9 mouse cellular contexts compared by ENCODE assay signal in the genomic region with DNA sequence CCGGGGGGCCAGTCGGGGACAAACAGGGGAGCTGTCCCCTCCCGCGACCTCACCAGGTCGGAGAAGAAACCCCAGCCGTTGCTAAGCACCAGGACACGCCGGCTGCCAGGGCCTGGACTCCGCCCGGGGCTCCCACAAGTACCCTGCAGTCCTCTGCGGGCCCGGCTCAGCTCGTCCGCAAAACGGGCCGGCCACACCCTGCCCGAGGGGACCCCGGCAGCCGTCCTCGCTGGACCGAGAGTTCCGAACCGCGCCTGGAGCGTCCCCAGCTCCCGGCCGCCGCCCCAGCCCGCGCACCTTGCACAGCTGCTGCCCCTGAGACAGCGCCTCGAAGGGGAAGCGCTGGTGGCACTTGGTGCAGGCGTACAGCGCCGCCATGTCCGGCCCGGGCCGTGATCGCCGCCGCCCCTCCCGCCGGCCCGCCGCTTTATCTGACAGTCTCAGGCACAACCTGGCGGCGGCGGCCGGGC. TPM values are rescaled to one million over a fixed set of nuclear protein-coding genes. Genes with fewer than 3 reads are reported as not detected.
DNase-seq lines count a peak whose midpoint lies in the region; ATAC-seq and TF ChIP-seq lines count a peak whose summit lies in the region.
"Had no signal": no experiment of that assay in that cellular context is flagged by ENCODE, and none has a peak within 500 bp of the region (broad histone marks: within the 10 kb centered on the region; RNA-seq: fewer than 3 reads in every experiment).

No protein-coding gene starts in this region.

- no peak for DNase-seq in kidney, adult 18-20 months
- peak; percentile 42 for DNase-seq in G1E (ENCODE audit: low spot score)
- peak; percentile 29 for DNase-seq in embryonic facial prominence, embryonic 14.5 days (ENCODE audit: low spot score)
- no peak for DNase-seq in spleen, postnatal 36 days (ENCODE audit: low spot score in 2 of 2)

- peak overlapping the region; percentile 97 for H3K4me3 ChIP-seq in kidney, embryonic 14.5 days (ENCODE audit: low read length)
- H3K4me3 ChIP-seq in G1E (ENCODE audit: low read depth, low read length) = peak overlapping the region; percentile 83
- H3K4me3 ChIP-seq in embryonic facial prominence, embryonic 14.5 days (ENCODE audit: low read depth, low read length) = peak overlapping the region; percentile 99
- H3K4me3 ChIP-seq in hindbrain, embryonic 13.5 days = peak overlapping the region; percentile 98
- peak overlapping the region; percentile 85 for H3K4me3 ChIP-seq in lung, embryonic 16.5 days (ENCODE audit: low read length)
- peak overlapping the region; percentile 94 for H3K4me3 ChIP-seq in stomach, embryonic 14.5 days (ENCODE audit: low read depth, low read length)

- H3K9me3 ChIP-seq in kidney, embryonic 14.5 days (ENCODE audit: control insufficient read depth, low read length) = no peaks in the 10 kb centered on the region
- no peaks in the 10 kb centered on the region for H3K9me3 ChIP-seq in G1E (replicated peaks)
- H3K9me3 ChIP-seq in embryonic facial prominence, embryonic 14.5 days (ENCODE audit: control insufficient read depth, low read length) = no peaks in the 10 kb centered on the region
- H3K9me3 ChIP-seq in hindbrain, embryonic 13.5 days = no peaks in the 10 kb centered on the region
- no peaks in the 10 kb centered on the region for H3K9me3 ChIP-seq in lung, embryonic 16.5 days (ENCODE audit: control insufficient read depth, low read length)
- H3K9me3 ChIP-seq in stomach, embryonic 14.5 days (ENCODE audit: control insufficient read depth, low read depth, low read length) = no peaks in the 10 kb centered on the region

- 1% methylated on average over 34 of the region's 50 CpGs for WGBS in kidney, embryonic 14.5 days
- 3% methylated on average over 14 of the region's 50 CpGs for WGBS in embryonic facial prominence, embryonic 14.5 days
- WGBS in hindbrain, embryonic 13.5 days = under 1% methylated on average over 50 of the region's 50 CpGs
- 0% methylated on average over 38 of the region's 50 CpGs for WGBS in lung, embryonic 16.5 days
- under 1% methylated on average over 50 of the region's 50 CpGs for WGBS in stomach, embryonic 14.5 days

- H3K27ac ChIP-seq in kidney, embryonic 14.5 days (ENCODE audit: low read depth, low read length) = peak overlapping the region; percentile 65; the same call in 1 of the 2 replicates
- peak overlapping the region; percentile 81; the same call in 1 of the 2 replicates for H3K27ac ChIP-seq in embryonic facial prominence, embryonic 14.5 days (replicated peaks; ENCODE audit: low read depth, low read length)
- peak overlapping the region; percentile 93 for H3K27ac ChIP-seq in hindbrain, embryonic 13.5 days
- peak overlapping the region; percentile 76 for H3K27ac ChIP-seq in lung, embryonic 16.5 days (ENCODE audit: low read length)
- peak overlapping the region; percentile 71 for H3K27ac ChIP-seq in stomach, embryonic 14.5 days (ENCODE audit: low read length)

- H3K9ac ChIP-seq in kidney, embryonic 14.5 days (ENCODE audit: low read depth, low read length) = peak overlapping the region; percentile 88
- H3K9ac ChIP-seq in embryonic facial prominence, embryonic 14.5 days (ENCODE audit: low read depth, low read length) = peak overlapping the region; percentile 91
- H3K9ac ChIP-seq in hindbrain, embryonic 13.5 days = peak overlapping the region; percentile 95
- peak overlapping the region; percentile 85 for H3K9ac ChIP-seq in lung, embryonic 16.5 days (ENCODE audit: low read length)
- peak overlapping the region; percentile 77 for H3K9ac ChIP-seq in stomach, embryonic 14.5 days (replicated peaks; ENCODE audit: low read depth, low read length)

- peaks cover 11% of the 10 kb centered on the region; the same call in 1 of the 2 replicates for H3K36me3 ChIP-seq in kidney, embryonic 14.5 days (ENCODE audit: control insufficient read depth, insufficient read depth, low read length)
- H3K36me3 ChIP-seq in G1E (replicated peaks) = peaks cover 32% of the 10 kb centered on the region
- peaks cover 22% of the 10 kb centered on the region for H3K36me3 ChIP-seq in embryonic facial prominence, embryonic 14.5 days (ENCODE audit: control insufficient read depth, insufficient read depth, low read length)
- H3K36me3 ChIP-seq in hindbrain, embryonic 13.5 days = peaks cover 23% of the 10 kb centered on the region
- H3K36me3 ChIP-seq in lung, embryonic 16.5 days (ENCODE audit: control insufficient read depth, insufficient read depth, low read length) = 0 out of 2 replicates have a peak, but pooled peaks cover 4% of the 10 kb centered on the region
- peaks cover 6% of the 10 kb centered on the region for H3K36me3 ChIP-seq in stomach, embryonic 14.5 days (ENCODE audit: control insufficient read depth, insufficient read depth, low read length)

- ATAC-seq in kidney, embryonic 14.5 days (ENCODE audit: low FRiP score, low TSS enrichment) = peak; percentile 64
- ATAC-seq in G1E (ENCODE audit: extremely low read depth, insufficient number of reproducible peaks, low FRiP score, poor library complexity, severe bottlenecking) = no peak
- ATAC-seq in embryonic facial prominence, embryonic 14.5 days (ENCODE audit: low read depth) = peak; percentile 23
- no peak; the same call in 1 of the 2 replicates for ATAC-seq in hindbrain, embryonic 13.5 days (ENCODE audit: low FRiP score)
- peak; percentile 47 for ATAC-seq in lung, embryonic 16.5 days (ENCODE audit: low read depth)
- ATAC-seq in stomach, embryonic 14.5 days (ENCODE audit: insufficient number of reproducible peaks, insufficient read depth, low FRiP score, low read depth) = peak; percentile 47; the same call in 1 of the 2 replicates

- no peaks in the 10 kb centered on the region for H3K27me3 ChIP-seq in kidney, embryonic 14.5 days (ENCODE audit: control insufficient read depth, insufficient read depth, low read length)
- H3K27me3 ChIP-seq in G1E (ENCODE audit: insufficient read depth, low read length) = peaks cover 13% of the 10 kb centered on the region
- no peaks in the 10 kb centered on the region for H3K27me3 ChIP-seq in embryonic facial prominence, embryonic 14.5 days (replicated peaks; ENCODE audit: control insufficient read depth, insufficient read depth, low read length)
- H3K27me3 ChIP-seq in hindbrain, embryonic 13.5 days = no peaks in the 10 kb centered on the region
- no peaks in the 10 kb centered on the region for H3K27me3 ChIP-seq in lung, embryonic 16.5 days (ENCODE audit: control insufficient read depth, insufficient read depth, low read depth, low read length)
- H3K27me3 ChIP-seq in stomach, embryonic 14.5 days (ENCODE audit: control insufficient read depth, insufficient read depth, low read length) = no peaks in the 10 kb centered on the region

- peak overlapping the region; percentile 73 for H3K4me2 ChIP-seq in kidney, embryonic 14.5 days (replicated peaks; ENCODE audit: low read depth, low read length)
- H3K4me2 ChIP-seq in embryonic facial prominence, embryonic 14.5 days (ENCODE audit: low read depth, low read length) = peak overlapping the region; percentile 61
- peak overlapping the region; percentile 60 for H3K4me2 ChIP-seq in hindbrain, embryonic 13.5 days
- H3K4me2 ChIP-seq in lung, embryonic 16.5 days (ENCODE audit: low read depth, low read length) = peak overlapping the region; percentile 80
- H3K4me2 ChIP-seq in stomach, embryonic 14.5 days (replicated peaks; ENCODE audit: low read depth, low read length) = peak overlapping the region; percentile 69

- TF ChIP-seq CTCF in G1E (IDR thresholded peaks at IDR 0.05; ENCODE audit: low read depth, low read length) = no peak

- peaks cover 14% of the 10 kb centered on the region for H3K4me1 ChIP-seq in kidney, embryonic 14.5 days (ENCODE audit: control insufficient read depth, insufficient read depth, low read length)
- H3K4me1 ChIP-seq in G1E (ENCODE audit: insufficient read depth, low read depth, low read length) = peaks cover 31% of the 10 kb centered on the region
- peaks cover 5% of the 10 kb centered on the region; the same call in 1 of the 2 replicates for H3K4me1 ChIP-seq in embryonic facial prominence, embryonic 14.5 days (ENCODE audit: control insufficient read depth, insufficient read depth, low read length)
- H3K4me1 ChIP-seq in hindbrain, embryonic 13.5 days (replicated peaks) = peaks cover 18% of the 10 kb centered on the region
- H3K4me1 ChIP-seq in lung, embryonic 16.5 days (replicated peaks; ENCODE audit: control insufficient read depth, insufficient read depth, low read length) = peaks cover 10% of the 10 kb centered on the region
- H3K4me1 ChIP-seq in stomach, embryonic 14.5 days (ENCODE audit: control insufficient read depth, insufficient read depth, low read length) = peaks cover 3% of the 10 kb centered on the region; the same call in 1 of the 2 replicates

RNA-seq across cellular contexts. Expression of gene Fam76a, which starts 0.3 kb away (rescaled TPM):
- polyA plus RNA-seq in kidney, embryonic 14.5 days (2014; fragmentation: Nextera tagmentation; extraction: Ambion mirVana) = 27.2 and 43.3 TPM in 2 replicates
- total RNA-seq in G1E (2014; fragmentation: Nextera tagmentation) (24.2 and 25.9 TPM in 2 replicates), G1E (2017) (28.3 and 39.8 TPM in 2 replicates)
- polyA plus RNA-seq in G1E (2012) = 15.4 and 16.2 TPM in 2 replicates
- polyA plus RNA-seq in embryonic facial prominence, embryonic 14.5 days (2014; fragmentation: Nextera tagmentation; extraction: Ambion mirVana) = 47.3 and 54.4 TPM in 2 replicates
- 38.7 and 38.9 TPM in 2 replicates for polyA plus RNA-seq in hindbrain, embryonic 13.5 days (2015; fragmentation: Nextera tagmentation; extraction: Ambion mirVana)
- polyA plus RNA-seq in lung, embryonic 16.5 days (2015; fragmentation: Nextera tagmentation; extraction: Ambion mirVana) = 42.9 and 44.5 TPM in 2 replicates
- 45.7 and 47.0 TPM in 2 replicates for polyA plus RNA-seq in stomach, embryonic 14.5 days (2014; fragmentation: Nextera tagmentation; extraction: Ambion mirVana)

RNA-seq across cellular contexts. Expression of gene Stx12, which starts 37.8 kb away (rescaled TPM):
- 56.3 and 62.5 TPM in 2 replicates for polyA plus RNA-seq in kidney, embryonic 14.5 days (2014; fragmentation: Nextera tagmentation; extraction: Ambion mirVana)
- total RNA-seq in G1E (2014; fragmentation: Nextera tagmentation) (34.8 and 36.9 TPM in 2 replicates), G1E (2017) (35.2 and 39.6 TPM in 2 replicates)
- 6.6 and 6.7 TPM in 2 replicates for polyA plus RNA-seq in G1E (2012)
- 69.2 and 73.2 TPM in 2 replicates for polyA plus RNA-seq in embryonic facial prominence, embryonic 14.5 days (2014; fragmentation: Nextera tagmentation; extraction: Ambion mirVana)
- polyA plus RNA-seq in hindbrain, embryonic 13.5 days (2015; fragmentation: Nextera tagmentation; extraction: Ambion mirVana) = 141 and 144 TPM in 2 replicates
- 64.1 and 68.4 TPM in 2 replicates for polyA plus RNA-seq in lung, embryonic 16.5 days (2015; fragmentation: Nextera tagmentation; extraction: Ambion mirVana)
- polyA plus RNA-seq in stomach, embryonic 14.5 days (2014; fragmentation: Nextera tagmentation; extraction: Ambion mirVana) = 63.2 and 66.0 TPM in 2 replicates

RNA-seq across cellular contexts. Expression of gene Fgr, which starts 51.8 kb away (rescaled TPM):
- polyA plus RNA-seq in kidney, embryonic 14.5 days (2014; fragmentation: Nextera tagmentation; extraction: Ambion mirVana) = 0.23 and 0.45 TPM in 2 replicates
- total RNA-seq in G1E (2014; fragmentation: Nextera tagmentation) = not detected in 2 replicates
- total RNA-seq in G1E (2017) = 0.05 TPM in 1 of 2 replicates, not detected in the other
- polyA plus RNA-seq in G1E (2012) = not detected in 2 replicates
- 0.48 and 0.85 TPM in 2 replicates for polyA plus RNA-seq in embryonic facial prominence, embryonic 14.5 days (2014; fragmentation: Nextera tagmentation; extraction: Ambion mirVana)
- polyA plus RNA-seq in hindbrain, embryonic 13.5 days (2015; fragmentation: Nextera tagmentation; extraction: Ambion mirVana) = 0.13 TPM in 1 of 2 replicates, not detected in the other
- polyA plus RNA-seq in lung, embryonic 16.5 days (2015; fragmentation: Nextera tagmentation; extraction: Ambion mirVana) = 0.79 and 1.2 TPM in 2 replicates
- 0.13 and 0.19 TPM in 2 replicates for polyA plus RNA-seq in stomach, embryonic 14.5 days (2014; fragmentation: Nextera tagmentation; extraction: Ambion mirVana)
- total RNA-seq: layer of hippocampus, postnatal 14 days had no signal

Comparison
In these comparisons a context has a peak if more than half of its experiments do, and no peak if none do; other contexts are left out.
1. ATAC-seq: peak in kidney, embryonic 14.5 days (single experiment), embryonic facial prominence, embryonic 14.5 days (single experiment), lung, embryonic 16.5 days (single experiment) and stomach, embryonic 14.5 days (single experiment); none in G1E (single experiment) and hindbrain, embryonic 13.5 days (single experiment).
2. DNase-seq: peak in G1E (single experiment) and embryonic facial prominence, embryonic 14.5 days (single experiment); none in kidney, adult 18-20 months (single experiment) and spleen, postnatal 36 days (0 of 2).
3. Peak in every context shown above with its lines, with median percentiles within 50 percentile points of each other: H3K27ac ChIP-seq, H3K4me2 ChIP-seq, H3K4me3 ChIP-seq and H3K9ac ChIP-seq.